Mouse (Mus musculus): Measurements from ENCODE around the gene Rdh16f1.

Gene Rdh16f1

DNA sequence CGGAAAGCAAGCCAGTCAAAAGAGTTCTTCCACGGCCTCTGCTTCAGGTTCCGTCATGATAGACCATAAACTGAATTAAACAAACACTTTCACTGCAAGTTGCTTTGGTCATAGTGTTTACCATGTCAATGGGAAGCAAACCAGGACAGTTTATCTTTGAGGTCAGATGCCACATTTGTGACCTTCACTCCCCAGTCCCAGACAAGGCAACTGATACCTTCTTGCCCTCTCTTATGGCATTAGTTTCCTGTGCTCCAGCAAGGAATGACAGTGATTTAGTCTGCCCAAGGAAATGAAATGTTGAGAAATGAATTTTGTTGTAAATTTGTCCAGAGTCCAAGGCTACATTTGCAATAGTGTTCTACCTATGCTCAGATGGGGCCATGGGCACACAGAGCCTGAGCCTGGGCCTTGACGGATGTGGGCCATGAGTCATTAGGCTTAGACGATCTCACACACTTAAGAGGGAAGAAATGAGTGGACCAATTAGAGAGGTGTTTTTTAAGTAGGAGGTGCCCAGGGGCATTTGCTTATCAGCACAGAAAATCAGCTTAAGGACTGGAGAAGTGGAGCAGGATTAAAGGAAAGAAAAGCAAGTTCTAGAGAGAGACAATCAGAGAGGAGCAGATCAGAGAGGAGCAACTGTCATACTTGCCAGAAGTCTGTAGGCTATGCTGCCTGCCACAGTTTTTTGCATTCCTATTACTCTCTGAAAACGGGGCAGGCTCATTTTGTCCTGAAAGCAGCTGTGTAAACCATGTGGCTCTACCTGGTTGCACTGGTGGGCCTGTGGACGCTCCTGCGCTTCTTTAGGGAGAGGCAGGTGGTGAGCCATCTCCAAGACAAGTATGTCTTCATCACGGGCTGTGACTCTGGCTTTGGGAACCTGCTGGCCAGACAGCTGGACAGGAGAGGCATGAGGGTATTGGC lies at the start of gene Rdh16f1, which contains the start of gene Rdh1:
Gene Rdh16f1 (plus strand): TSS at position 607 of the 930 bp plus-strand sequence.
Gene Rdh1 (plus strand): TSS at position 541 of the 930 bp plus-strand sequence.
- no peak for DNase-seq (ENCODE audit: low spot score in 2 of 2)

GRCm38 (mm10) chr10:127710331-127710730 lies 49.3 kb upstream of the Rdh16f1 start:
- DNase-seq (ENCODE audit: low spot score in 2 of 2), result no peak

DNA sequence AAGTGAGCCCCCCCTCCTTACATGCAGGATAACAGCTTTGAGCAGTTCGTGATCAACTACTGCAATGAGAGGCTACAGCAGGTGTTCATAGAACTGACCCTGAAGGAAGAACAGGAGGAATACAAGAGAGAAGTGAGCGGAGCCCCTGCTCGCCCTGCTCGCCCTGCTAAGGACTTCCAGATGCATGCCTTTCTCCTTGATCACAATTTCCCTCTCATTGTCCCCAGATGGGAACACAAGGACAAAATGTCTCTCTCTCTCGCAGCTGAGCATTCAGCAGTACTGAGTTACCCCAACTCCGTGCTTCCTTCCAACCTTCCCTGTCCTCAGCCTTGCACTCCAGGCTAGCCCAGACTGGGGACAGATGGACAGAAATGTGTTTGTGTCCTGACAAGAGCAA lies 46.9 kb upstream of the Rdh16f1 start:
- DNase-seq (ENCODE audit: low spot score in 2 of 2), result no peak

DNA sequence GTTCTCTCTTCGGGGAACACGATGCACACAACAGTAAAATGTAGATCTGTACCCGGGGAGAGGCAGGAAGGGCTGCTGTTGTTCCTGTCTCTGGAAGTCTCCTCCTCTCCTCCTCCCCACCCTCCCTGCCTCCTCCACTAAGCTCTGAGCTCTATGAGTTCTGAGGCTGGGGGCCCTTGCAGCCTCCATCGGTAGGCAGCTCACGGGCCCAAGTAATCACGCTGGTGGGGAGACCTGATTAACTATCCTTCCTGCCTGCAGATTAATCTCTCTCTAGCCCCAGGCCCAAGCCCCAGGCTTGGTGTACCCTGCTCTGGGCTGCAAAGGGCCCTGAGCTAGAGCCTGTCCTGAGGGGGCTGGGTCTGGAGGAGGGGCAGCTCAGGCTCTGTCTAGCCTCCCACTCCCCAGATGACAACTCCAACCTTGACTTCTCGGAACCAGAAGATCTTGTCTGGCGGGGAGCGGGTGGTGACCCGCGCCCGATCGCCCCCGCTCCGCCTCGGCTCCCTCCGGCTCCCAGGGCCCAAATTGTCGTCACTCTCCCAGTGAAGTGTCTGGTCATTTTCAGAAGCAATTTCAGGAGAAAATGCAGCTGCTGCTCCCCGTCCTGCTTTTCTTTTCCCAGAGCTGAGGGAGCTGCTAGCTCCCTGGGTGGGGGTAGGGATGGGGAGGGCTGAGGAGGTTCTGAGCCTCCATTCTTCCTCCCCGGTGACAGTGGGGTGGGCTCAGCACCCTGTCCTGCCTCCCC lies 37.7 kb upstream of the Rdh16f1 start:
- DNase-seq (ENCODE audit: low spot score in 2 of 2), result no peak

DNA sequence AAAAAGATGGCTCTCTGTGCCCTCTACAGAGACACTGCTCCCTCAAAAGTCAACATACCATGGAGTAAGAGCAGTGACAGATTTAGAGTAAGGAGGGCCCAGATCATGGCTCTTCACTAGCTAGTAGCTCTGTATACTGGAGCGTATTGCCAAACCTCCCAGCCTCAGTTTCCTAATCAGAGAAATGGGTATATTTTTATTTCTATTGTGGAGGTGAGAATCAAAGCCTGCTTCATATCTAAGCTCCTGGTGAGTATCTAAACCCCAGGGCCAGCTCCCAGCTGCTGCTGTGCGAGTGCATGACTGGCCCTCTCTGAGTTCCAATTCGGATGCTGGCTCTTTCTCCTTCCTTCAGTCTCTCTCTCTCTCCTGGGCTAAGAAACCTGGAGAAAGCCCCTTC lies 35.4 kb upstream of the Rdh16f1 start, which contains the start of gene Tac2:
Gene Tac2 (plus strand): TSS at position 301 of the 400 bp plus-strand sequence.
- DNase-seq (ENCODE audit: low spot score in 2 of 2), result no peak

DNA sequence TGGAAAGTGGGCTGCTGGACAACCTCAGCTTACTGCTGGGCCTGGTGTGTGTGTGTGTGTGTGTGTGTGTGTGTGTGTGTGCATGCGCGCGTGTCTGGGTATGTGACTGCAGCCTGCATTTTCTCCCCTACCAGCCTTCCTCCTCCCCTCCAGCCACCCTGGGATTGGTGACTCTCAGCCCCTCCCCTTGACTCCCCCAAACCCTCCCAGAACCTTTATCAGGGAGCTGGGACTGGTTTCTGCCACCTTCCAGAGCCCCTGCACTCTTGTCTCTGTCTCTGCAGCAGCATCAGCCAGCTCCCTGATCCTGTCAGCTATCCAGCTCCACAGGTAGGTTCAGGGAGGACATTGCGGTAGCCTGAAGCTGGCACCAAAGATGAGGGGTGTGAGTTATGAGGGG lies 34.5 kb upstream of the Rdh16f1 start:
- DNase-seq (ENCODE audit: low spot score in 2 of 2), result no peak

GRCm38 (mm10) chr10:127728437-127728836 lies 31.1 kb upstream of the Rdh16f1 start:
- no peak for DNase-seq (ENCODE audit: low spot score in 2 of 2)

- no peak for DNase-seq (ENCODE audit: low spot score in 2 of 2)
These were observed 29.2 kb upstream of the Rdh16f1 start for GRCm38 (mm10) chr10:127730285-127730932.

DNA sequence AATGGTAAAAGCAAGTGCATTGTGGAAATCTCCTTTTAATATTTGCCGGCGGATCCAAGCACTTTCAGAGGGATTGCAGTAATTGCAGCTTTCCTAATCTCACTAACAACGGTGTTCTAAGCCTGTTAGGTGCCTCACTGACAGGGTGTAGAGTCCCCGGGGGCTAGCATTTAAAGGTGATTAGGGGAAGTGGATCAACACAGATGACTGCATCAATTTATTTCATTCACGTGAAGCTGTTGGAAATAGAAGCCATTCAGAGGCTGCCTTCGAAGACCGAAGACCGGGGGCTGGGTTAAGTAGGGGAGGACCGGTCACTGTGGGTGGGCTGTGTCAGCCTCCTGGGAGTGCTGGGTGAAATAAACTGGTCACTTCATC lies 28.7 kb upstream of the Rdh16f1 start:
- DNase-seq (ENCODE audit: low spot score in 2 of 2), result no peak

- no peak for DNase-seq (ENCODE audit: low spot score in 2 of 2)
These were observed 28.2 kb upstream of the Rdh16f1 start for GRCm38 (mm10) chr10:127731397-127731796.

DNA sequence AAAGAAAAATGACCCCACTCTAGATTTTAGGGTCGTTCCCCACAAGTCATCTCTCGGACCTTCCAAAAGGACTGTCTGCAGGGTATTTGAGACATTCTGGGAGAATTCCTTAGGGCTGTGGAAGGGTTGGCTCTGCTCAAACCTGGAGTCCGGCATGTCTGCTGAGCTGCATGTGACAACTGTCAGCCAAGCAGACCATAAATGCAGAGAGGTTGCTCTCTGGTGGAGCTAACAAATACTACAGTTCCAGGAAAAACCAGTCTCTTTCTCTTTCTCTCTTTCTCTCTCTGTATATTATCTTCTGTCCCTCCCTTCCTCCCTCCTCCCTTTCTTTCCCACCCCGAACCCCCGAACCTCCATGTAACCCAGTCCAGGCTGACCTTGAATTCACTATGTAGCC lies 25.2 kb upstream of the Rdh16f1 start:
- DNase-seq (ENCODE audit: low spot score in 2 of 2), result no peak

DNA sequence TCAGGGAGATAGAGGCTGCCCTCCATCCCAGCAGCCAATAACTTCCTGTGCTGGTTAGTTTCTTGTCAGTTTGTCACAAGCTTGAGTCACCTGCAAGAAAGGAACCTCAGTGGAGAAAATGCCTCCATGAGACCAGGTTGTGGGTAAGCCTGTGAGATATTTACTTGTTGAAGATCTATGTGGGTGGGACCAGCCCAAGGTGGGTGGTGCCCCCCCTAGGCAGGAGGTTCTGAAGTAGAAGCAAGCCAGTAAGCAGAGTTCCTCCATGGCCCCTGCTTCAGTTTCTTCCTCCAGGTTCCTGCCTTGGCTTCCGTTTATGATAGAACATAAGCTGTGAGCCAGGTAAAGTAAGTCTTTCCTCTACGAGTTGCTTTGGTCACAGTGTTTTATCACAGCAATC lies 23.3 kb upstream of the Rdh16f1 start:
- DNase-seq (ENCODE audit: low spot score in 2 of 2), result no peak

- DNase-seq (ENCODE audit: low spot score in 2 of 2), result no peak
These were observed 22.7 kb upstream of the Rdh16f1 start for GRCm38 (mm10) chr10:127736916-127737315.

- DNase-seq (ENCODE audit: low spot score in 2 of 2), result no peak
These were observed 22.0 kb upstream of the Rdh16f1 start for GRCm38 (mm10) chr10:127737552-127737951.

DNA sequence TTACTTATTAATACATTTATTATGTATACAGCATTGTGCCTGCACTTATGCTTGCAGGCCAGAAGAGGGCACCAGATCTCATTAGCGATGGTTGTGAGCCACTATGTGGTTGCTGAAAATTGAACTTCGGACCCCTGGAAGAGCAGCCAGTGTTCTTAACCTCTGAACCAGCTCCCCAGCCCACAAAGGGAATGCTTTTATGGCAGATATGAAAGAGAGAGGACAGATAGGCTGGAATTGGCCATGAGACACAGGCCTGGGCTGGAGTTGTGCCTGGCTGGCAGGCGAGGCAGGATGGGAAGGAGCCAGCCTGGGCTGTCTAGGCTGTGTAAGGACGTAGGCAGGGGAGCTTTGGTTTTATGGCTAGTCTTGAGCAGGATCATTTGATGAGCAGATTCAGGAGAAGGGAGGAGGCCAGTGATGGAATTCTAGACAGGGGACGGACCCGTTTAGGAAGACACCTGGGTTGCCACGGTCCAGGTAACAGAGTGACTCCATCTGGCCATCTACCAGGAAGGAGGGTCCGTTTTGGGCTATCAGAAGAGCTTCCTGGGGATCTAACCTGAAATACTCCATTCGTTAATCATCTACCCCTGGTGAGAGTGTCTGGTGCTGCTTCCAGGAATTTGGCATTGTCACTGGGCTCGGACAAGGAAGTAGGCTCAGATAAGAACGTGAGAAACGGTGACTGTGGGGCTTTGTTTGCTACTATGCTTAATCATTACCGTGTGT lies 21.3 kb upstream of the Rdh16f1 start:
- DNase-seq (ENCODE audit: low spot score in 2 of 2), result peak in 1 of 2 experiments; percentile 56

- peak; percentile 60 to 76 for DNase-seq (ENCODE audit: low spot score in 2 of 2)
These were observed 20.4 kb upstream of the Rdh16f1 start, which contains the start of gene Zbtb39 for GRCm38 (mm10) chr10:127739083-127739660. Gene Zbtb39, plus strand, starts transcription at chr10:127739538.

DNA sequence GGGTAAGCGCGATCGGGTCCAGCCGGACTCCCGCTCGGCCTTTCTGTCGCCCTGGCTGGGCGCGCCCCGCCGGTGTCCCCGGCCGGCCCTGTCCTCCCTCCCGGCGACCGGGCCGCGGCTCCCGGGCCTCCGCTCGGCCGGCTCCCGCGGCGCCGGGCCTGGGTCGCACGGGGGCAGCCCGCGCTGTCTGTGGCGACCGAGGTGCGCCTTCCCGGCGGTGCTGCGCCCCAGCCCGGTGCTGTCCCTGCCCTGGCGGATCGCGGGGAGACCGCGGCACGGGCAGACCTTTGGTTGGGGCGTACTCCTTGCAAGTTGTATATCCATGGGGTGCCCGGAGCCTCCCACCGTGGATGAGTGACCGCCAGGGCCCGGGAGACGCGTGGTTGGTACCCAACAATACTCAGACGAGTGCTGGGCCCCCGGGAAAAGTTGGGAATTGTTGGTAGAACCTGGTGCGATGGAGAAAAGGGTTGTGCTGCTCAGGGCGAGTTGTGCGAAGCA lies 19.9 kb upstream of the Rdh16f1 start:
- peak in 1 of 2 experiments; percentile 19 for DNase-seq (ENCODE audit: low spot score in 2 of 2)

- DNase-seq (ENCODE audit: low spot score in 2 of 2), result peak in 1 of 2 experiments; percentile 41
These were observed 14.9 kb upstream of the Rdh16f1 start for GRCm38 (mm10) chr10:127744661-127745060.

- no peak for DNase-seq (ENCODE audit: low spot score in 2 of 2)
These were observed 13.7 kb upstream of the Rdh16f1 start for GRCm38 (mm10) chr10:127745886-127746285.

DNA sequence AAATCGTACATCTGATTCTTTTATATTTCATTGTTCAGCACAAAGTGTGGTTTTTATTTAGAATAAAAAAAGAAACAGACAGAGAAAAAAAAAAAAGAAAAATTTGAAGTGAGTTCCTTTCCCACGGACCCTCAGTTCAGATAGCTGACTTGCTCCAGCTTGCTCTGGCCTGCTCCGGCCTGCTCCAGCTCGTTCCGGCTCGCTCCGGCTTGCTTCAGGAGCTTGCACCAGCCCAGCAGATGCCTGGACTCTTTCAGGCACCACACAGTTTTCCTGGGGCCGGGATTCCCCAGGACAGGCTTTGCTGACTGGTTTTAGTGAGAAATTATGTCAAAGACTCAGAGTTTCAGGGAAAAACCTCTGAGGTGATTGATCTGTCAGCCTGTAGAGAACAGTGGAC lies 12.3 kb upstream of the Rdh16f1 start:
- DNase-seq (ENCODE audit: low spot score in 2 of 2), result no peak

All from spleen, postnatal 14 days (tissue).